Mouse (Mus musculus) forebrain, embryonic 15.5 days (tissue): ENCODE measurements around the gene Gm19345. TPM values are rescaled to one million over a fixed set of nuclear protein-coding genes. Genes with fewer than 3 reads are reported as not detected.
A peak's percentile ranks its signal among the peaks of the same experiment; 100 is the strongest.

ENCODE experiments used
- ATAC-seq: fragments of 200-750 bp; cut with Nextera tagmentation; replicated peaks from 2 replicates; pipeline ENCODE4 v1.8.0; 2017; ENCODE audit warnings: mild to moderate bottlenecking, moderate TSS enrichment, moderate library complexity
- H3K27ac ChIP-seq: fragments of 300-500 bp; sonication (generic); replicated peaks from 2 replicates; pipeline ENCODE4 v1.5.1; 2015; ENCODE audit warnings: mild to moderate bottlenecking, inconsistent platforms
- H3K27me3 ChIP-seq: fragments of 300-500 bp; sonication (generic); 2 replicates; pipeline ENCODE4 v1.6.1; 2015; ENCODE audit warnings: inconsistent platforms
- H3K36me3 ChIP-seq: fragments of 300-500 bp; sonication (generic); 2 replicates; pipeline ENCODE4 v1.6.1; 2015; ENCODE audit warnings: mild to moderate bottlenecking, inconsistent platforms
- H3K4me1 ChIP-seq: fragments of 300-500 bp; sonication (generic); 2 replicates; pipeline ENCODE4 v1.6.1; 2015; ENCODE audit warnings: inconsistent platforms
- H3K4me2 ChIP-seq: fragments of 300-500 bp; sonication (generic); replicated peaks from 2 replicates; pipeline ENCODE4 v1.6.1; 2015; ENCODE audit warnings: mild to moderate bottlenecking, inconsistent platforms
- H3K4me3 ChIP-seq: fragments of 300-500 bp; sonication (generic); 2 replicates; pipeline ENCODE4 v1.5.1; 2015; ENCODE audit warnings: mild to moderate bottlenecking, inconsistent platforms
- H3K9ac ChIP-seq: fragments of 300-500 bp; sonication (generic); replicated peaks from 2 replicates; pipeline ENCODE4 v1.6.1; 2015; ENCODE audit warnings: mild to moderate bottlenecking, inconsistent platforms
- H3K9me3 ChIP-seq: fragments of 300-500 bp; sonication (generic); 2 replicates; pipeline ENCODE4 v1.6.1; 2016; ENCODE audit warnings: inconsistent platforms
- WGBS: fragments of 180-500 bp; shearing (Covaris S2); methylation state at CpG from one replicate; pipeline ENCODE4 v1.1.7; 2015; ENCODE audit warnings: mixed read lengths; 5-methylcytosine and 5-hydroxymethylcytosine counted together
- polyA plus RNA-seq: library from polyadenylated mRNA; unstranded; fragments of >200 nt; fragmentation: Nextera tagmentation; extraction: Ambion mirVana; gene quantifications from 2 replicates; pipeline ENCODE4 v1.2.1, GENCODE M21; 2015

Gene Gm19345
- polyA plus RNA-seq, 1 experiment from 2014 or later, result 8.4 TPM

- WGBS, result 86% methylated on average over 5 of the region's 5 CpGs
- Histone ChIP-seq H3K4me1 (peaks cover 21% of the 10 kb centered on the region), H3K9me3 (0 out of 2 replicates have a peak, but pooled peaks cover 3% of the 10 kb centered on the region), H3K4me2 (no peak overlapping the region), H3K9ac (no peak overlapping the region), H3K27me3 (peaks cover 44% of the 10 kb centered on the region), H3K4me3 (no peak overlapping the region), H3K36me3 (no peaks in the 10 kb centered on the region), H3K27ac (no peak overlapping the region)
- ATAC-seq, result no peak
Measured at GRCm38 (mm10) chr7:19818440-19818839, 33.4 kb upstream of the Gm19345 start.

GRCm38 (mm10) chr7:19818875-19819274, 32.9 kb upstream of the Gm19345 start:
- peaks cover 49% of the 10 kb centered on the region for H3K27me3 ChIP-seq
- ATAC-seq, result no peak
- 86% methylated on average over 7 of the region's 7 CpGs for WGBS

GRCm38 (mm10) chr7:19820347-19821048, 31.3 kb upstream of the Gm19345 start:
- Histone ChIP-seq H3K4me3 (no peak overlapping the region), H3K4me1 (peaks cover 21% of the 10 kb centered on the region), H3K27me3 (peaks cover 61% of the 10 kb centered on the region), H3K36me3 (no peaks in the 10 kb centered on the region), H3K9me3 (0 out of 2 replicates have a peak, but pooled peaks cover 3% of the 10 kb centered on the region), H3K4me2 (no peak overlapping the region), H3K27ac (no peak overlapping the region), H3K9ac (no peak overlapping the region)
- WGBS, result 73% methylated on average over 3 of the region's 3 CpGs
- ATAC-seq, result no peak

More at GRCm38 (mm10) chr7:19818875-19819274, 32.9 kb upstream of the Gm19345 start:
- Histone ChIP-seq H3K4me3 (no peak overlapping the region), H3K9ac (no peak overlapping the region), H3K9me3 (0 out of 2 replicates have a peak, but pooled peaks cover 3% of the 10 kb centered on the region), H3K27ac (no peak overlapping the region), H3K4me1 (peaks cover 21% of the 10 kb centered on the region), H3K36me3 (no peaks in the 10 kb centered on the region), H3K4me2 (no peak overlapping the region)

GRCm38 (mm10) chr7:19821633-19822032, 30.2 kb upstream of the Gm19345 start:
- H3K27ac ChIP-seq, result no peak overlapping the region
- no peak overlapping the region for H3K4me2 ChIP-seq
- H3K36me3 ChIP-seq, result no peaks in the 10 kb centered on the region
- H3K4me1 ChIP-seq, result peaks cover 16% of the 10 kb centered on the region
- WGBS, result 66% methylated on average over 7 of the region's 7 CpGs
- no peak for ATAC-seq
- H3K9me3 ChIP-seq, result 0 out of 2 replicates have a peak, but pooled peaks cover 3% of the 10 kb centered on the region
- H3K4me3 ChIP-seq, result no peak overlapping the region
- H3K9ac ChIP-seq, result no peak overlapping the region
- H3K27me3 ChIP-seq, result peaks cover 59% of the 10 kb centered on the region

GRCm38 (mm10) chr7:19822193-19822592, 29.6 kb upstream of the Gm19345 start:
- Histone ChIP-seq H3K9me3 (0 out of 2 replicates have a peak, but pooled peaks cover 3% of the 10 kb centered on the region), H3K36me3 (no peaks in the 10 kb centered on the region), H3K4me2 (peak overlapping the region; percentile 39), H3K27me3 (peaks cover 54% of the 10 kb centered on the region), H3K4me3 (peak overlapping the region; percentile 28), H3K9ac (no peak overlapping the region), H3K4me1 (peaks cover 11% of the 10 kb centered on the region), H3K27ac (no peak overlapping the region)
- ATAC-seq, result no peak
- 6% methylated on average over 20 of the region's 20 CpGs for WGBS

- Histone ChIP-seq H3K9ac (no peak within 1 kb of the TSS), H3K36me3 (no peaks in the 10 kb centered on the region), H3K4me2 (peak within 1 kb of the TSS; percentile 39), H3K27me3 (peaks cover 50% of the 10 kb centered on the region), H3K9me3 (0 out of 2 replicates have a peak, but pooled peaks cover 3% of the 10 kb centered on the region), H3K27ac (no peak within 1 kb of the TSS), H3K4me3 (peak within 1 kb of the TSS; percentile 28), H3K4me1 (peaks cover 6% of the 10 kb centered on the region)
- no peak for ATAC-seq
- 1% methylated on average over 42 of the region's 42 CpGs for WGBS
Measured at GRCm38 (mm10) chr7:19822604-19823058, 29.2 kb upstream of the Gm19345 start, which contains the start of gene Bcl3. Gene Bcl3, minus strand, starts transcription at chr7:19822770.

GRCm38 (mm10) chr7:19823256-19824181, 28.3 kb upstream of the Gm19345 start:
- Histone ChIP-seq H3K4me3 (no peak overlapping the region), H3K27ac (no peak overlapping the region), H3K4me1 (peaks cover 5% of the 10 kb centered on the region), H3K9ac (no peak overlapping the region), H3K4me2 (no peak overlapping the region), H3K27me3 (peaks cover 43% of the 10 kb centered on the region), H3K9me3 (0 out of 2 replicates have a peak, but pooled peaks cover 3% of the 10 kb centered on the region), H3K36me3 (no peaks in the 10 kb centered on the region)
- ATAC-seq, result no peak
- 25% methylated on average over 16 of the region's 16 CpGs for WGBS

GRCm38 (mm10) chr7:19824182-19824973, 27.4 kb upstream of the Gm19345 start:
- Histone ChIP-seq H3K36me3 (no peaks in the 10 kb centered on the region), H3K4me3 (no peak overlapping the region), H3K4me1 (peaks cover 5% of the 10 kb centered on the region), H3K9me3 (0 out of 2 replicates have a peak, but pooled peaks cover 3% of the 10 kb centered on the region), H3K27ac (no peak overlapping the region), H3K4me2 (no peak overlapping the region), H3K9ac (no peak overlapping the region), H3K27me3 (peaks cover 43% of the 10 kb centered on the region)
- no peak; the same call in 1 of the 2 replicates for ATAC-seq
- 26% methylated on average over 26 of the region's 26 CpGs for WGBS

- Histone ChIP-seq H3K36me3 (no peaks in the 10 kb centered on the region), H3K4me1 (peaks cover 5% of the 10 kb centered on the region), H3K9ac (no peak overlapping the region), H3K27me3 (peaks cover 34% of the 10 kb centered on the region), H3K9me3 (no peaks in the 10 kb centered on the region), H3K4me3 (no peak overlapping the region), H3K4me2 (no peak overlapping the region), H3K27ac (no peak overlapping the region)
- WGBS, result 60% methylated on average over 6 of the region's 6 CpGs
- ATAC-seq, result no peak
Measured at GRCm38 (mm10) chr7:19826756-19827155, 25.0 kb upstream of the Gm19345 start.

GRCm38 (mm10) chr7:19829694-19830093, 22.1 kb upstream of the Gm19345 start:
- H3K27ac ChIP-seq, result no peak overlapping the region
- no peak overlapping the region for H3K4me2 ChIP-seq
- no peaks in the 10 kb centered on the region for H3K36me3 ChIP-seq
- H3K9ac ChIP-seq, result no peak overlapping the region
- H3K27me3 ChIP-seq, result peaks cover 6% of the 10 kb centered on the region; the same call in 1 of the 2 replicates
- 86% methylated on average over 3 of the region's 3 CpGs for WGBS
- no peak for ATAC-seq
- no peak overlapping the region for H3K4me3 ChIP-seq
- H3K4me1 ChIP-seq, result no peaks in the 10 kb centered on the region
- no peaks in the 10 kb centered on the region for H3K9me3 ChIP-seq

GRCm38 (mm10) chr7:19830682-19831156, 21.1 kb upstream of the Gm19345 start:
- H3K9ac ChIP-seq, result no peak overlapping the region
- no peak for ATAC-seq
- H3K9me3 ChIP-seq, result no peaks in the 10 kb centered on the region
- H3K27me3 ChIP-seq, result no peaks in the 10 kb centered on the region
- 39% methylated on average over 13 of the region's 13 CpGs for WGBS
- no peaks in the 10 kb centered on the region for H3K4me1 ChIP-seq
- no peaks in the 10 kb centered on the region for H3K36me3 ChIP-seq
- no peak overlapping the region for H3K4me2 ChIP-seq
- no peak overlapping the region for H3K27ac ChIP-seq
- no peak overlapping the region for H3K4me3 ChIP-seq
